Mouse (Mus musculus) cerebellum, adult 11-12 months (tissue): Measurements from ENCODE around the gene Gnaq.
"Not testable (repeated sequence)": the region's sequence is repeated elsewhere in the genome, so short reads cannot be mapped to it uniquely, and the experiment has no call there.

Experiments used
- DNase-seq: peaks from one replicate; pipeline ENCODE4 v3.0.0; 2022

The Gnaq gene

GRCm38 (mm10) chr19:16149094-16149493, 16.5 kb downstream of the Gnaq start:
- DNase-seq = no peak

- no peak for DNase-seq
Measured at GRCm38 (mm10) chr19:16150328-16150727, 17.7 kb downstream of the Gnaq start.

DNA sequence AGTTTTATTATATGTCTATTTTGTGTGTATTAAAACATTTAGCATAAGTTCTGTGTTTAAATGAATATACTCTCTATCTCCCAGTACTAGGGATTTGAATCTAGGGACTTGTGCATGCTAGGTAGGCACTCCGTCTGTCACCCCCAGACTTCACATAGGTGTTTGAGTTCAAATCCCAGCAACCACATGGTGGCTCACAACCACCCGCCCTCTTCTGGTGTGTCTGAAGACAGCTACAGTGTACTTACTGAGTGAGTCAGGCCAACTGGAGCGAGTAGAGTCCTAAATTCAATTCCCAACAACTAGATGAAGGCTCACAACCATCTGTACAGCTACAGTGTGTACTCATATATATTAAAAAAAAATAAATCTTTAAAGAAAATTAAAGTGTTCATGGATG, 21.2 kb downstream of the Gnaq start:
- no peak for DNase-seq

GRCm38 (mm10) chr19:16154480-16154879, 21.8 kb downstream of the Gnaq start:
- no peak for DNase-seq

GRCm38 (mm10) chr19:16157120-16157519, 24.5 kb downstream of the Gnaq start:
- DNase-seq = no peak

GRCm38 (mm10) chr19:16160759-16161158, 28.1 kb downstream of the Gnaq start:
- no peak for DNase-seq

- DNase-seq = no peak
Measured at GRCm38 (mm10) chr19:16161222-16161621, 28.6 kb downstream of the Gnaq start.

DNA sequence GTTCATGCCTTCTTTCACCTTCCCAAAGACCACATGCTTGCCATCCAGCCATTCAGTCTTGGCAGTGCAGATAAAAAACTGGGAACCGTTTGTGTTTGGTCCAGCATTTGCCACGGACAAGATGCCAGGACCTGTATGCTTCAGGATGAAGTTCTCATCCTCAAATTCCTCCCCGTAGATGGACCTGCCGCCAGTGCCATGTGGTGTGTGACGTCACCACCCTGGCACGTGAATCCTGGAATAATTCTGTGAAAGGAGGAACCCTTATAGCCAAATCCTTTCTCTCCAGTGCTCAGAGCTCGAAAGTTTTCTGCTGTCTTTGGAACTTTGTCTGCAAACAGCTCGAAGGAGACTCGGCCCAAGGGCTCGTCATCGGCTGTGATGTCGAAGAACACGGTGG, 31.8 kb downstream of the Gnaq start:
- not testable (repeated sequence) for DNase-seq

DNA sequence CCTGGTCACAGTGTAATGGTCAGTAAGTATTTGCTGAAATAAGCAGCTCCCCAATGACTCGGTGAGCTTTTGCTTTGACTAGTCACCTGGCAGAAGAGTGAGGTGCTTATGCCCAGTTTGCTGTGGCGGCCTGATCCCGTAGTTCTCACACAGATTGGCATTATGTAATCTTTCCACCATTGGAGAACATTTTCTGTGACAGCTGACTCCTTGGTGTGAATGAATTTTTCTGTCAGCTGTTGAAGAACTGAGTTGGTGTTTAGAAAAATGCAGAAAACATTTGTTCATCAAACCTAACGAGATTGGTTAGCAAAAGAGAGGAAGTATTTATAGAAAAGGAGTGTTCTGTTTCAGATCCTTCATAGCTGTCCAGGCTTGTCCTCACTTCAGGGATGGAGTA, 34.6 kb downstream of the Gnaq start:
- peak; percentile 79 for DNase-seq

DNA sequence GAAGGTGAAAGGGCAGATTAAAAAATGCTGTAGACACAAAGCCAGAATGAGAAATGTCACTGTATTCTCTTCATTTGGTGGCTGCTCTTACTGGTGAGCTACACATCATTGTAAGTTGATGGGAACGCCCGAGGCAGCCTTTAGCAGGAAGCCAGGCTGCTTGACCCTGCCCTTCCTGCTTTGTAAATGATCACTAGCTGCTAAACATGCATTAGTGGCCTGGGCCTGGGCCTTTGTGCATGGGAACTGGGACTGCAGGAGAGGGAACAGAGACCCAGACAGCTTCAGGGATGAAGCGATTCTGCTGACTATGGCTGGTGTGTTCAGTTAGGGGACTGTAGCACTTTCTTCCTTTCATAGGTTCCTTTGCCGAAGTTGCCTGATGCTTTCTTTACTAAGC, 35.6 kb downstream of the Gnaq start:
- no peak for DNase-seq

- peak; percentile 50 for DNase-seq
Measured at GRCm38 (mm10) chr19:16168653-16169198, 36.1 kb downstream of the Gnaq start.

- no peak for DNase-seq
Measured at GRCm38 (mm10) chr19:16170724-16171123, 38.1 kb downstream of the Gnaq start.

DNA sequence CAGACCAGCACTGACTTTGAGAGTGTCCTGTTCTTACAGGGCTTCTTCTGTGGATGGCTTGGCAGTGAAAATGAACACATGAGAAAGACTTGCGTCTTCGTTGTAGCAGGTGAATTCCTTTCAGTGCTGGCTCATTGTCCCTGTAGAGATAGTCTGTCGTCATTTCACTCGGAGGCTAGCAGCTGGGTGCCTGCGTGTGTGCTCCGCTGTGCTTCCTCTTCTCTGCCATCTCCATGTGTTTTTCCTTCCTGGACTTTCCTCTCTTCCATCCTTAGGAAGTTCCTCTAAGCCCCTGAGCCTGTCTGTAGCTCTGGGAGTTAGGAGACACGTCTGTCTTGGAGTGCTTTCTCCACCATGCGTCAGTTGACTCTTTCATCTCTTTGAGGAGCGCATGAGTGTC, 41.1 kb downstream of the Gnaq start:
- DNase-seq = no peak

DNA sequence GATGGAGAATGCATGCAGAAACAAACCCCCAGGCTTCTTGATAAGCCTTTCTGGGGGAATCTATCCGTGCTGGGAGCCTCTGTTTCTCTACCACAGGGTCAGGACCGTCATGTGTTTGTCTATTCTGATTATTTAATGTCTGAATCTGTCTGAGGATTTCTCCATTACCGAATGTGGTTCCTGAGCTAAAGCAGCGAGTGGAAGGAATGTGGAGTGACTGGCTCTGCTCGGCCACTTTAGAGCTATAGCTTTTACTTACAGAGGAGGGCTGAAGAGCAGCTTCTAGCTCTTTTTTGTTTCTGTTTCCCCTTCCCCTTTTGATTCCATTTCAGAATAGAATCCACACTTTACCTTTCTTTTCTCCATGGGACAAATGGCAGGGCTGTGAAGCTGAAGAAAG, 43.8 kb downstream of the Gnaq start:
- no peak for DNase-seq

GRCm38 (mm10) chr19:16177139-16177727, 44.6 kb downstream of the Gnaq start:
- DNase-seq = no peak

DNA sequence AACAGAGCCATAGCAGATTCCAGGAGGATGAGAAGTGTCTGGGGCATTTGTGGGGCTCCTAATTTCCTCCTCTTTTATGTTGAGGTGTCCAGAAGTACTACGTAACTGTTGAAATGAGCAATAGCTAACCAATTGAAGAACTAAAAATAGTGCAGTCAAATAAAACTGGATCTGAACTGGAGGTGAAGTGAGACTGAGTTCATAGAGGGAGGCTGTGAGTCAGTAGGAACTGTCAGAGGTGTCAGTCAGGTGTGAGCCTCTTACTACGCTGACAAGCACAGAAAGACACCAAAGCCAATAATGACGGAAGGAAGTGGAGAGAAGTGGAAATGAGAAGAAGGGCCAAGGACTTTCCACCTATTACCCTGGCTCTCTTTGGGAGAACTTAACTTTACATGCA, 48.6 kb downstream of the Gnaq start:
- DNase-seq = no peak

DNA sequence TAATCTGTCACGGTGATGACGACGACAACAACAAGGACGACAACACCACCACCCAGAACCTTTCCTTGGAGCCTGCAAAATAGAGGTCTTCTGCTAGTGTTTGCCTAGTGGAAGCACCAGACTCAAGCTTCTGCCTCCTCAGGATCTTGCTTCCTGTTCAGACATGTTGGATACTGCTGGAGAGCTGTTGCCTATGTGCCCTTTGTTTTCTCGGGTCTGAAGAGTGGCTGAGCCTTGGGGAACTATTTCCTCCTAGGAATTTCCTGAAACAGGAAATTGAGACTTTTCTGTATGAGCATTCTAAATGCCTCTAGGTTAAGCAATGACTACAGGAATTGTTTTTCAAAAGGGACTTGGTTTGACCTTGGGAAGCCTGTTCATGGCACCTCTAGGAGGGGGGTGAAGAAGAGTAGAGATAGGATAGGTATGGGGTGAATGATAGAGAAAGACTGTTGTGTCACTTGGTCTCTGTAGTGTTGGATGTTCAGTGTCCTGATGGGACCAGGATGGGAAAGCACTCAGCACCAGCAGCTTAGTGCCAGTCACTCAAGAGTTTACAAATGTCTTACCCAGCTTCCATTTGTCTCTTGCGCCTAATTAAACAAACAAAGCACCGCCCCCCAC, 49.3 kb downstream of the Gnaq start:
- no peak for DNase-seq

- DNase-seq = no peak
Measured at GRCm38 (mm10) chr19:16183592-16184365, 51.1 kb downstream of the Gnaq start.

GRCm38 (mm10) chr19:16186984-16187383, 54.4 kb downstream of the Gnaq start:
- DNase-seq = no peak

GRCm38 (mm10) chr19:16187952-16188351, 55.3 kb downstream of the Gnaq start:
- DNase-seq = no peak

- DNase-seq = no peak
Measured at GRCm38 (mm10) chr19:16189066-16189765, 56.6 kb downstream of the Gnaq start.

DNA sequence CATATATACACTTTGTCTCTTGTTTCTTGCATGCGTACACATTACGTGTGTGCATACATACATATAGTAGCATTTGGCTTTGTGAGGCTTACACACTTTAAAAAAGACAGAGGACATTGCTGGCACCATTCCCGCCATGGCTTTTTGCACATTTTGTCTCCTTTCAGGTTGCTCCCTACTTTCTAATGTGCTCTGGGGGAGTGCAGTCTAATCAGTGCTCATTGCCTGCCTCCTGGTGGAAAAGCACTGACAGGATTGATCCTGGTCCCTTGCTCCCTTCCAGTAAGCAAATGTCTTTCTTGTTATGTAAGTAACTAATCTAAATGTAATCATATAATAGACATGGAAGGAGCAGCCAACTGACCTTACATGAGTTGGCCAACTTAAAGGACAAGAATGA, 65.5 kb downstream of the Gnaq start:
- DNase-seq = peak; percentile 25

DNA sequence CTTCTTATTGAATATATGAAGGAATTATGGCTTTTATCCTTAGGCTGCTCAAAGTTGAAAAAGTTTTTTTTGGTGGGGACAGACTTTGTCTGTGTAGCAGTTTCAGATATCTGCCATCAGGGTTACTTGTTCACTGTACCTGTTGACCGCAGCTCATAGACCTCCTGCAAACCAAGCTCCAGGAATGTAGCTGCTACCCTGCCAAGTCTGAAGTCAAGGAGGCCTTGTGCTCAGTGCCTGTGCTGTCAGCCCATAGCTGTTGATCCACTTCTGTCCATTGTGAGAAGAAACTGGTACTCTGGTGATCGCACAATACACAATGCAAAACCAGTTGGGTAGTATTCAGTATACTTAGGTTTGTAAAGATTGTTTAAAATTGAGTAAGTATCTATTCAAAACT, 68.7 kb downstream of the Gnaq start:
- DNase-seq = no peak
